Mouse (Mus musculus): ENCODE measurements around the gene H2-Aa. TPM values are rescaled to one million over a fixed set of nuclear protein-coding genes. Genes with fewer than 3 reads are reported as not detected.
A peak's percentile ranks its signal among the peaks of the same experiment; 100 is the strongest.
"Not testable (repeated sequence)": the region's sequence is repeated elsewhere in the genome, so short reads cannot be mapped to it uniquely, and the experiment has no call there.

Gene H2-Aa
- 0.30 and 0.61 TPM in 2 replicates for polyA plus RNA-seq (2015; fragmentation: Nextera tagmentation; extraction: Ambion mirVana)

GRCm38 (mm10) chr17:34287648-34288047 lies at the start of gene H2-Aa:
H2-Aa (minus strand) TSS chr17:34287823.
- no peak for ATAC-seq (replicated peaks)
- no peak within 1 kb of the TSS for H3K4me2 ChIP-seq
- H3K27ac ChIP-seq = no peak within 1 kb of the TSS
- WGBS = 19% methylated on average over 8 of the region's 8 CpGs
- no peaks in the 10 kb centered on the region for H3K36me3 ChIP-seq (replicated peaks)
- H3K4me3 ChIP-seq = no peak within 1 kb of the TSS
- H3K4me1 ChIP-seq = 0 out of 2 replicates have a peak, but pooled peaks cover 4% of the 10 kb centered on the region
- H3K27me3 ChIP-seq (replicated peaks) = no peaks in the 10 kb centered on the region
- H3K9me3 ChIP-seq = no peaks in the 10 kb centered on the region
- no peak within 1 kb of the TSS for H3K9ac ChIP-seq

- Histone ChIP-seq H3K4me1 (no peaks in the 10 kb centered on the region), H3K27me3 (replicated peaks) (no peaks in the 10 kb centered on the region), H3K9me3 (no peaks in the 10 kb centered on the region), H3K4me3 (no peak overlapping the region), H3K27ac (no peak overlapping the region), H3K36me3 (replicated peaks) (no peaks in the 10 kb centered on the region), H3K4me2 (no peak overlapping the region), H3K9ac (no peak overlapping the region)
- WGBS = 98% methylated on average over 1 of the region's 1 CpGs
- ATAC-seq (replicated peaks) = no peak
These were observed 43.6 kb upstream of the H2-Aa start for GRCm38 (mm10) chr17:34331200-34331599.

GRCm38 (mm10) chr17:34329807-34330206 lies 42.2 kb upstream of the H2-Aa start:
- Histone ChIP-seq H3K4me3 (no peak overlapping the region), H3K36me3 (replicated peaks) (no peaks in the 10 kb centered on the region), H3K4me2 (no peak overlapping the region), H3K4me1 (no peaks in the 10 kb centered on the region), H3K27ac (no peak overlapping the region), H3K9me3 (no peaks in the 10 kb centered on the region), H3K27me3 (replicated peaks) (no peaks in the 10 kb centered on the region), H3K9ac (no peak overlapping the region)
- WGBS = 69% methylated on average over 2 of the region's 2 CpGs
- ATAC-seq (replicated peaks) = no peak

- Histone ChIP-seq H3K9me3 (no peaks in the 10 kb centered on the region), H3K9ac (no peak overlapping the region), H3K27me3 (replicated peaks) (no peaks in the 10 kb centered on the region), H3K27ac (no peak overlapping the region), H3K4me2 (no peak overlapping the region), H3K36me3 (replicated peaks) (no peaks in the 10 kb centered on the region), H3K4me1 (no peaks in the 10 kb centered on the region), H3K4me3 (no peak overlapping the region)
- WGBS = 84% methylated on average over 3 of the region's 3 CpGs
- no peak for ATAC-seq (replicated peaks)
These were observed 38.8 kb upstream of the H2-Aa start for GRCm38 (mm10) chr17:34326373-34326772.

GRCm38 (mm10) chr17:34325436-34325835 lies 37.8 kb upstream of the H2-Aa start, which contains the start of gene H2-Eb2:
H2-Eb2 (plus strand) TSS chr17:34325665.
- 51% methylated on average over 4 of the region's 4 CpGs for WGBS
- no peaks in the 10 kb centered on the region for H3K27me3 ChIP-seq (replicated peaks)
- H3K4me1 ChIP-seq = no peaks in the 10 kb centered on the region
- no peaks in the 10 kb centered on the region for H3K36me3 ChIP-seq (replicated peaks)
- no peaks in the 10 kb centered on the region for H3K9me3 ChIP-seq
- H3K4me2 ChIP-seq = no peak within 1 kb of the TSS
- ATAC-seq (replicated peaks) = no peak
- H3K27ac ChIP-seq = no peak within 1 kb of the TSS
- H3K9ac ChIP-seq = no peak within 1 kb of the TSS
- no peak within 1 kb of the TSS for H3K4me3 ChIP-seq

- Histone ChIP-seq H3K27ac (no peak overlapping the region), H3K4me1 (no peaks in the 10 kb centered on the region), H3K36me3 (replicated peaks) (no peaks in the 10 kb centered on the region), H3K27me3 (replicated peaks) (no peaks in the 10 kb centered on the region), H3K4me2 (no peak overlapping the region), H3K4me3 (no peak overlapping the region), H3K9ac (no peak overlapping the region), H3K9me3 (no peaks in the 10 kb centered on the region)
- WGBS = 53% methylated on average over 2 of the region's 2 CpGs
- ATAC-seq (replicated peaks) = no peak
These were observed 29.7 kb upstream of the H2-Aa start for GRCm38 (mm10) chr17:34317275-34317674.

GRCm38 (mm10) chr17:34316697-34317096 lies 29.1 kb upstream of the H2-Aa start:
- ATAC-seq (replicated peaks) = no peak
- H3K4me2 ChIP-seq = no peak overlapping the region
- H3K4me1 ChIP-seq = no peaks in the 10 kb centered on the region
- H3K36me3 ChIP-seq (replicated peaks) = no peaks in the 10 kb centered on the region
- WGBS = 77% methylated on average over 2 of the region's 2 CpGs
- H3K27me3 ChIP-seq (replicated peaks) = no peaks in the 10 kb centered on the region
- H3K9me3 ChIP-seq = no peaks in the 10 kb centered on the region
- H3K9ac ChIP-seq = no peak overlapping the region
- H3K4me3 ChIP-seq = no peak overlapping the region
- no peak overlapping the region for H3K27ac ChIP-seq

GRCm38 (mm10) chr17:34315512-34315911 lies 27.9 kb upstream of the H2-Aa start:
- Histone ChIP-seq H3K27ac (no peak overlapping the region), H3K27me3 (replicated peaks) (no peaks in the 10 kb centered on the region), H3K4me3 (no peak overlapping the region), H3K36me3 (replicated peaks) (no peaks in the 10 kb centered on the region), H3K9ac (no peak overlapping the region), H3K4me2 (no peak overlapping the region), H3K9me3 (no peaks in the 10 kb centered on the region), H3K4me1 (no peaks in the 10 kb centered on the region)
- ATAC-seq (replicated peaks) = no peak
- 73% methylated on average over 1 of the region's 1 CpGs for WGBS

- Histone ChIP-seq H3K36me3 (replicated peaks) (no peaks in the 10 kb centered on the region), H3K9ac (no peak overlapping the region), H3K4me2 (no peak overlapping the region), H3K4me1 (peaks cover 1% of the 10 kb centered on the region; the same call in 1 of the 2 replicates), H3K9me3 (no peaks in the 10 kb centered on the region), H3K27me3 (replicated peaks) (no peaks in the 10 kb centered on the region), H3K4me3 (no peak overlapping the region), H3K27ac (no peak overlapping the region)
- WGBS = 71% methylated on average over 9 of the region's 9 CpGs
- ATAC-seq (replicated peaks) = no peak
These were observed 26.7 kb upstream of the H2-Aa start for GRCm38 (mm10) chr17:34314286-34314685.

- H3K27me3 ChIP-seq (replicated peaks) = no peaks in the 10 kb centered on the region
- no peaks in the 10 kb centered on the region for H3K36me3 ChIP-seq (replicated peaks)
- no peak overlapping the region for H3K9ac ChIP-seq
- H3K9me3 ChIP-seq = no peaks in the 10 kb centered on the region
- H3K27ac ChIP-seq = no peak overlapping the region
- no peak overlapping the region for H3K4me2 ChIP-seq
- H3K4me3 ChIP-seq = no peak overlapping the region
- H3K4me1 ChIP-seq = peaks cover 4% of the 10 kb centered on the region; the same call in 1 of the 2 replicates
- ATAC-seq (replicated peaks) = peak; percentile 57; the same call in 1 of the 2 replicates
- WGBS = 35% methylated on average over 3 of the region's 3 CpGs
These were observed 25.8 kb upstream of the H2-Aa start for GRCm38 (mm10) chr17:34313393-34313792.

GRCm38 (mm10) chr17:34312185-34312584 lies 24.6 kb upstream of the H2-Aa start:
- Histone ChIP-seq H3K27ac (no peak overlapping the region), H3K9ac (no peak overlapping the region), H3K4me2 (no peak overlapping the region), H3K36me3 (replicated peaks) (no peaks in the 10 kb centered on the region), H3K4me3 (no peak overlapping the region), H3K9me3 (no peaks in the 10 kb centered on the region), H3K27me3 (replicated peaks) (0 out of 2 replicates have a peak, but pooled peaks cover 3% of the 10 kb centered on the region), H3K4me1 (peaks cover 4% of the 10 kb centered on the region; the same call in 1 of the 2 replicates)
- 91% methylated on average over 1 of the region's 1 CpGs for WGBS
- no peak for ATAC-seq (replicated peaks)

- ATAC-seq (replicated peaks); H3K27ac ChIP-seq; H3K27me3 ChIP-seq (replicated peaks); H3K4me2 ChIP-seq; H3K4me1 ChIP-seq; H3K4me3 ChIP-seq; H3K9ac ChIP-seq; H3K36me3 ChIP-seq (replicated peaks); H3K9me3 ChIP-seq: not testable (repeated sequence)
- WGBS = 96% methylated on average over 3 of the region's 3 CpGs
These were observed 22.9 kb upstream of the H2-Aa start for GRCm38 (mm10) chr17:34310526-34310925.

GRCm38 (mm10) chr17:34309683-34310385 lies 22.2 kb upstream of the H2-Aa start:
- H3K4me2 ChIP-seq = peak overlapping the region; percentile 59
- peak overlapping the region; percentile 47 for H3K9ac ChIP-seq
- H3K9me3 ChIP-seq = no peaks in the 10 kb centered on the region
- ATAC-seq (replicated peaks) = peak; percentile 88
- WGBS = 24% methylated on average over 38 of the region's 38 CpGs
- peaks cover 4% of the 10 kb centered on the region; the same call in 1 of the 2 replicates for H3K4me1 ChIP-seq
- H3K27me3 ChIP-seq (replicated peaks) = 0 out of 2 replicates have a peak, but pooled peaks cover 3% of the 10 kb centered on the region
- peak overlapping the region; percentile 51 for H3K4me3 ChIP-seq
- peak overlapping the region; percentile 61 for H3K27ac ChIP-seq
- no peaks in the 10 kb centered on the region for H3K36me3 ChIP-seq (replicated peaks)
